Mouse (Mus musculus) ES-E14 (cell line): ENCODE measurements at regions not wholly inside any gene's neighbourhood (a gene's known extent, or its start where the extent isn't known, plus 50 kb on each side); places are given as distances from the start of the nearest gene placed in this dataset.
"Not testable (repeated sequence)": the region's sequence is repeated elsewhere in the genome, so short reads cannot be mapped to it uniquely, and the experiment has no call there.

Experiments
- DNase-seq: peaks from one replicate; pipeline ENCODE4 v3.0.0-alpha.2; 2013; ENCODE audit warnings: low read depth, low spot score
- H3K27ac ChIP-seq: 2 replicates; pipeline ENCODE4 v1.5.1; 2012; ENCODE audit warnings: low read depth, mild to moderate bottlenecking, low read length, moderate library complexity, mixed read lengths; ENCODE audit not compliant: poor library complexity, insufficient read depth, severe bottlenecking
- H3K36me3 ChIP-seq: 2 replicates; pipeline ENCODE4 v1.6.1; 2012; ENCODE audit warnings: mild to moderate bottlenecking, low read length, moderate library complexity, mixed read lengths; ENCODE audit not compliant: control insufficient read depth, poor library complexity, insufficient read depth, severe bottlenecking
- H3K4me1 ChIP-seq, 2 experiments: fragments of 150-350 bp in 1 of 2; sonication (generic) in 1 of 2; 2 replicates each; pipeline ENCODE4 v1.6.1; 2012; ENCODE audit warnings: low read length in 2 of 2, mild to moderate bottlenecking in 1 of 2, mixed read lengths in 1 of 2; ENCODE audit not compliant: control insufficient read depth in 2 of 2, insufficient read depth in 2 of 2, poor library complexity in 1 of 2
- H3K4me3 ChIP-seq, 2 experiments: fragments of 150-350 bp in 1 of 2; sonication (generic) in 1 of 2; 2 replicates each; pipeline ENCODE4 v1.5.1; 2012; ENCODE audit warnings: low read length in 2 of 2, low read depth in 1 of 2, mild to moderate bottlenecking in 1 of 2, mixed read lengths in 1 of 2; ENCODE audit not compliant: insufficient read depth in 1 of 2, poor library complexity in 1 of 2, severe bottlenecking in 1 of 2
- H3K9ac ChIP-seq: 2 replicates; pipeline ENCODE4 v1.6.1; 2012; ENCODE audit warnings: low read depth, mild to moderate bottlenecking, low read length, mixed read lengths; ENCODE audit not compliant: poor library complexity, insufficient read depth, severe bottlenecking
- H3K9me3 ChIP-seq: fragments of 150-350 bp; sonication (generic); 2 replicates; pipeline ENCODE4 v1.6.1; 2012; ENCODE audit warnings: low read depth, mild to moderate bottlenecking, low read length; ENCODE audit not compliant: control insufficient read depth, insufficient read depth
- CHD2 ChIP-seq: IDR thresholded peaks from 2 replicates; pipeline ENCODE4 v1.6.1; 2014; ENCODE audit warnings: mild to moderate bottlenecking, low read depth, low read length, inconsistent platforms
- HCFC1 ChIP-seq: IDR thresholded peaks from 2 replicates; pipeline ENCODE4 v1.6.1; 2012; ENCODE audit warnings: low read length, inconsistent platforms, borderline replicate concordance; ENCODE audit not compliant: insufficient read depth
- MAFK ChIP-seq: IDR thresholded peaks from 2 replicates; pipeline ENCODE4 v1.6.1; 2014; ENCODE audit warnings: mild to moderate bottlenecking, low read depth, low read length, inconsistent platforms; ENCODE audit not compliant: insufficient read depth
- ZC3H11A ChIP-seq: IDR thresholded peaks from 2 replicates; pipeline ENCODE4 v1.6.1; 2012; ENCODE audit warnings: low read depth, mild to moderate bottlenecking, inconsistent platforms, low read length, borderline replicate concordance
- ZNF384 ChIP-seq: IDR thresholded peaks from 2 replicates; pipeline ENCODE4 v1.6.1; 2012; ENCODE audit warnings: low read depth, low read length, inconsistent platforms
- in situ Hi-C, 2 experiments: fragments of 600-800 bp; cut with MboI; formaldehyde crosslinking; loops; one replicate each; pipeline ENCODE4 v1.15.1; 2025; ENCODE audit warnings: low sequenced_read_pairs in 2 of 2, inconsistent platforms in 1 of 2; ENCODE audit not compliant: unreplicated experiment in 2 of 2

DNA sequence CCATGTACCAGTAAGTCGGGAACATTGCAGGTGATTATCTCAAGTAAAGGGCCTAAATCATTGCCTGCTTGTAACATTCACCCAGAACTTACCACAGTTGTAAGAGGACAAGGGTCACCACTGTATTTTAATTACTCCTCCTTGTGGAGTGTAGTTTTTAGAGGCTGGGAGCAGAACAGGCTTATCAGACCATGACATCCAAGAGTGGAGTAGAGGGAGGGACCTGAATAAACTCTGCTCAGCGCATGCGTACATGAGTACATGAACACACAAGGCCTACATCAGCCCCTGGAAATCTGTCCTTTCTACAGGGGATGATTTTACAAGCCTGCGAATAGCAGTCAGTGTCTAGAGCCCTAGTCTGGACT, 456.4 kb downstream of the Cbln4 start:
- TF ChIP-seq HCFC1 = no peak
- TF ChIP-seq ZNF384 = no peak
- no peak for TF ChIP-seq CHD2
- TF ChIP-seq MAFK = no peak
- no peak for TF ChIP-seq ZC3H11A
- no peak overlapping the region for H3K9ac ChIP-seq
- H3K4me1 ChIP-seq = no peaks in the 10 kb centered on the region
- DNase-seq = no peak
- H3K27ac ChIP-seq = no peak overlapping the region
- no peak overlapping the region for H3K4me3 ChIP-seq
- H3K36me3 ChIP-seq = no peaks in the 10 kb centered on the region
- in situ Hi-C loops = no loop called here
- no peaks in the 10 kb centered on the region for H3K9me3 ChIP-seq

DNA sequence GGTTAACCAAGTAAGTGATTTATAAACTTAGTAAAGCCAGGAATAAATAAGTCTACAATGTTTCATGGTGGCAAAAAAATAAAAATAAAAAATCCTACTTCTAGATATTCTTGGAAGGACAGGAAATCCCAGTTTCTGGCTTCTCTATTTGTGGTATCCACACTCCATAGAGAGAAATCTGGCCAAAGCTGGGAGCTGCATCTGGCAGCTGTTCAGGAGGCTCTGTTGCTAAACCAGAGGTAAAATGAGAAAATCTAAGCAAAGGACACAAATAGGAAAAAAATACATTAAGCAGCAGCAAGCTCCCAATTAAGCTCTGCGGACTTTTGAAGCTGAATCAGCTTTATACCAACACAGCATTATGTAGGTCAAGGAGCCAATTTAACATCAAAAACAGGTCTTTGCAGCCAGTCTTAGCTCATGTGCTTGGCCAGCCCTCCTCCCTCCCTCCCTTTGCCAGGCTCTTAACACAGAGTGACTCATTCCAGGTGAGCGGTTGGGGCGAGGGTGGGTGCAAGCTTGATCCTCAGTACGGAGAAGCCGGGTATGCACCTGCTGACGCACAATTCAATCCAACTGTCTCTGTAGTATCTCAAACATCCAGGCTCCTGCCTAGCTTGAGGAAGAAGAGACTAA, 456.9 kb downstream of the Cbln4 start:
- in situ Hi-C loops = no loop called here

DNA sequence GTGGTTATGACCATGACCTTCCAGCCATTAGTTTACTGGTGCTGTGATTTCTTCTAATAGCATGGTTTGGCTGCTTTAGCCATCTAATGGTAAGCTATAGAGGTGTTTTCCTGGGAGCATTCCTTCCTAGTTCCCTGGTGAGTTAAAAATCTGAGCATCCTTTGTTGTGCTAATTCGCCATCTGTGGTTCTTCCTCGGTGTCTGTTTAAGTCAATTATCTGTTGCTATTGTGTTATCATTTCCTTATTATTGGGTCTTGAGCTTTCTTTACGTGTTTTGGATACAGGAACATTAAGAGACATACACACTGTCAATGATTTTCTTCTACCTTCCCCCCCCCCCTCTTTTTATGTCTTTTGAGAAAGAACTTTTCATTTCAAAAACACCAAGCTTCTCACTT, 468.9 kb downstream of the Cbln4 start:
- peak; percentile 55; the same call in 1 of the 2 replicates for TF ChIP-seq CHD2
- no peak for TF ChIP-seq MAFK
- Histone ChIP-seq H3K36me3 (no peaks in the 10 kb centered on the region), H3K9ac (no peak overlapping the region)

More for the DNA sequence above, 456.9 kb downstream of the Cbln4 start:
- Histone ChIP-seq H3K9ac (no peak overlapping the region), H3K4me3 (no peak overlapping the region), H3K4me1 (no peaks in the 10 kb centered on the region), H3K9me3 (no peaks in the 10 kb centered on the region), H3K36me3 (no peaks in the 10 kb centered on the region), H3K27ac (no peak overlapping the region)
- no peak for DNase-seq
- no peak for TF ChIP-seq CHD2
- TF ChIP-seq ZC3H11A = no peak
- no peak for TF ChIP-seq MAFK
- TF ChIP-seq ZNF384 = no peak
- no peak for TF ChIP-seq HCFC1

DNA sequence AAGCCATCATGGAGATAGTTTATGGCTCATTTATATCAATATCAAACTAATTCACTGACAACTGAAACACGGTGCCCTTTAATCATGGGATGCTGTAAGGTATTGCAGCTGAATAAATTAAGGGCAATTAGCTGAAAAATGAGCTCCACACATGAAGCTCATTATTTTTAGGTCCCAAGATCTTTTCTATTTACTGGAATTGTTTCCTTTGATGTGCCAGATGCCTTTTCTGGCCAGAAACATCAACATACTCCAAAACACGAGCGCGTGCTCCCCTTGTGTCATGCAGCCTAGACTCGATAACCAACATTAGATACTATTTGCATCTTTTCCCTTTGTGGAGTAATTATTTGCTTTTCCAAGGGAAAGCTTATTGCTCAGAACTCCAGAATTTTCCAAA, 480.6 kb downstream of the Cbln4 start:
- no peak overlapping the region for H3K9ac ChIP-seq
- H3K27ac ChIP-seq = no peak overlapping the region
- H3K36me3 ChIP-seq = no peaks in the 10 kb centered on the region
- TF ChIP-seq HCFC1 (no peak), ZNF384 (no peak), ZC3H11A (no peak), CHD2 (no peak), MAFK (no peak)
- no peak overlapping the region for H3K4me3 ChIP-seq
- DNase-seq = no peak
- no peaks in the 10 kb centered on the region for H3K9me3 ChIP-seq
- in situ Hi-C loops = no loop called here
- H3K4me1 ChIP-seq = no peaks in the 10 kb centered on the region

More for the DNA sequence above, 468.9 kb downstream of the Cbln4 start:
- no peak overlapping the region for H3K4me3 ChIP-seq
- in situ Hi-C loops = no loop called here
- peak; percentile 66 for DNase-seq
- no peaks in the 10 kb centered on the region for H3K9me3 ChIP-seq
- no peak overlapping the region for H3K27ac ChIP-seq
- peaks cover 0 to 6% of the 10 kb centered on the region in 2 experiments; a peak in 1 of 4 replicates for H3K4me1 ChIP-seq

DNA sequence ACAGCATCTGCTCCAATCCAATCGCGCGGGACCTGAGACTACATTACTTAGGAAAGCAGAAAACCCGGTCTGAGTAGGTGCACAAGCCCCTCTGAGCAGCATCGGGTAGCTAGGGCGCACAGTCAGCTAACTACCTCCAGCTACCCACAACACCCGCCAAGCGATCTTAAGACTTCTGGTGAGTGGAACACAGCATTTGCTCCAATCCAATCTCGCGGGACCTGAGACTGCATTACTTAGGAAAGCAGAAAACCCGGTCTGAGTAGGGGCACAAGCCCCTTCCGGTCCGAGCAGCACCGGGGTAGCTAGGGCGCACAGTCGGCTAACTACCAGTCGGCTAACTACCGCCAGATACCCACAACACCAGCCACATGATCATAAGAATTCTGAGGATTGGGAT, 500.5 kb downstream of the Cbln4 start:
- in situ Hi-C loops, H3K9me3 ChIP-seq, H3K4me1 ChIP-seq, H3K27ac ChIP-seq, H3K36me3 ChIP-seq: not testable (repeated sequence)
- peak overlapping the region; percentile 65 to 74 for H3K4me3 ChIP-seq
- H3K9ac ChIP-seq = peak overlapping the region; percentile 82
- TF ChIP-seq CHD2 = peak; percentile 84
- DNase-seq = peak; percentile 47
